Mouse (Mus musculus) testis, adult 2 months (tissue): Measurements from ENCODE around the gene Mlc1.

Experiments used
- CTCF ChIP-seq: fragments of 200-500 bp; IDR thresholded peaks from 2 replicates; pipeline ENCODE4 v1.5.1; 2012; ENCODE audit warnings: low read depth, mild to moderate bottlenecking, inconsistent platforms, low read length, moderate library complexity; ENCODE audit not compliant: control insufficient read depth, insufficient read depth, insufficient replicate concordance
- POLR2A ChIP-seq: fragments of 200-500 bp; IDR thresholded peaks from 2 replicates; pipeline ENCODE4 v1.6.1; 2012; ENCODE audit warnings: low read depth, mild to moderate bottlenecking, inconsistent platforms, low read length, moderate library complexity; ENCODE audit not compliant: control insufficient read depth

- TF ChIP-seq POLR2A (peak; percentile 67; the same call in 1 of the 2 replicates), CTCF (0 out of 2 replicates have a peak, but pooled peaks have one; percentile 4)
Measured at GRCm38 (mm10) chr15:88954368-88955072, 24.3 kb downstream of the Mlc1 start, which contains the start of gene Ttll8.
